Mouse (Mus musculus) embryonic facial prominence, embryonic 13.5 days (tissue): ENCODE data around the gene Pga5. TPM values are rescaled to one million over a fixed set of nuclear protein-coding genes. Genes with fewer than 3 reads are reported as not detected.

Experiments used
- ATAC-seq: fragments of 200-750 bp; cut with Nextera tagmentation; 2 replicates; pipeline ENCODE4 v1.8.0; 2017; ENCODE audit warnings: low read depth; ENCODE audit not compliant: insufficient number of reproducible peaks, insufficient read depth, low FRiP score, low TSS enrichment
- H3K27ac ChIP-seq: fragments of 300-500 bp; sonication (generic); 2 replicates; pipeline ENCODE4 v1.5.1; 2015; ENCODE audit warnings: moderate library complexity, mild to moderate bottlenecking, inconsistent platforms
- H3K27me3 ChIP-seq: fragments of 300-500 bp; sonication (generic); 2 replicates; pipeline ENCODE4 v1.6.1; 2015; ENCODE audit warnings: mild to moderate bottlenecking, inconsistent platforms
- H3K36me3 ChIP-seq: fragments of 300-500 bp; sonication (generic); 2 replicates; pipeline ENCODE4 v1.6.1; 2015; ENCODE audit warnings: mild to moderate bottlenecking, inconsistent platforms
- H3K4me1 ChIP-seq: fragments of 300-500 bp; sonication (generic); 2 replicates; pipeline ENCODE4 v1.6.1; 2015; ENCODE audit warnings: inconsistent platforms
- H3K4me2 ChIP-seq: fragments of 300-500 bp; sonication (generic); 2 replicates; pipeline ENCODE4 v1.6.1; 2015; ENCODE audit warnings: moderate library complexity, mild to moderate bottlenecking, inconsistent platforms
- H3K4me3 ChIP-seq: fragments of 300-500 bp; sonication (generic); 2 replicates; pipeline ENCODE4 v1.5.1; 2015; ENCODE audit warnings: mild to moderate bottlenecking, inconsistent platforms
- H3K9ac ChIP-seq: fragments of 300-500 bp; sonication (generic); 2 replicates; pipeline ENCODE4 v1.6.1; 2015; ENCODE audit warnings: mild to moderate bottlenecking, inconsistent platforms
- H3K9me3 ChIP-seq: fragments of 300-500 bp; sonication (generic); 2 replicates; pipeline ENCODE4 v1.6.1; 2016; ENCODE audit warnings: inconsistent platforms
- WGBS: fragments of 180-500 bp; shearing (Covaris S2); methylation state at CpG from one replicate; pipeline ENCODE4 v1.1.7; 2015; ENCODE audit warnings: mixed read lengths; 5-methylcytosine and 5-hydroxymethylcytosine counted together
- polyA plus RNA-seq: library from polyadenylated mRNA; unstranded; fragments of >200 nt; fragmentation: Nextera tagmentation; extraction: Ambion mirVana; gene quantifications from 2 replicates; pipeline ENCODE4 v1.2.1, GENCODE M21; 2015

Gene Pga5
- polyA plus RNA-seq, 1 experiment from 2014 or later, result not detected

GRCm38 (mm10) chr19:10714168-10714567 lies 36.3 kb upstream of the Pga5 start:
- no peak overlapping the region for H3K4me2 ChIP-seq
- H3K4me3 ChIP-seq, result no peak overlapping the region
- H3K36me3 ChIP-seq, result peaks cover 42% of the 10 kb centered on the region
- H3K4me1 ChIP-seq, result peaks cover 16% of the 10 kb centered on the region
- no peaks in the 10 kb centered on the region for H3K9me3 ChIP-seq
- no peak overlapping the region for H3K9ac ChIP-seq
- no peak for ATAC-seq
- 85% methylated on average over 6 of the region's 6 CpGs for WGBS
- 0 out of 2 replicates have a peak overlapping the region, but pooled peaks have one; percentile 7 for H3K27ac ChIP-seq
- no peaks in the 10 kb centered on the region for H3K27me3 ChIP-seq

DNA sequence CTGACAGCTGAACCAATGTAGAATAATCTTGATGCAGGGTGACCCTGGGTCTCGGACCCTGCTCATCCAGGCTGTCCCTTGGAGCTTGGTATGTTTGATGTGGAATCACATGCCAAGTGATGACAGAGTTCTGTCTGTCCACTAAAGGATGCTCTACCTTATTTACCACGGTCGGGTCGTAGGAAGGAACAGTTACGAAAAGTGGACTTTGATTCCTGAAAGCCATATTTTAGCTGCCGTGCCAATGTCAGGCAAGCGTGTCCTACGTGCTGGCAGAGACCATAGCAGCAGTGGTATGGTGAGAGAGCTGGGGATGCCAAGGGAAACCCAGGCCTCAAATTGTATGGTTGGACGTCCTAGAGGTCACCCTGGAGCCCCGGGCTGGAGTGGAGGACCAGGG lies 35.7 kb upstream of the Pga5 start:
- no peak for ATAC-seq
- Histone ChIP-seq H3K4me1 (peaks cover 21% of the 10 kb centered on the region), H3K27ac (no peak overlapping the region), H3K4me2 (no peak overlapping the region), H3K4me3 (no peak overlapping the region), H3K9ac (no peak overlapping the region), H3K36me3 (peaks cover 47% of the 10 kb centered on the region), H3K27me3 (no peaks in the 10 kb centered on the region), H3K9me3 (no peaks in the 10 kb centered on the region)
- 92% methylated on average over 10 of the region's 10 CpGs for WGBS

- no peaks in the 10 kb centered on the region for H3K27me3 ChIP-seq
- WGBS, result 93% methylated on average over 12 of the region's 12 CpGs
- no peak overlapping the region for H3K4me2 ChIP-seq
- no peak overlapping the region for H3K4me3 ChIP-seq
- H3K36me3 ChIP-seq, result peaks cover 56% of the 10 kb centered on the region
- H3K9me3 ChIP-seq, result no peaks in the 10 kb centered on the region
- peaks cover 21% of the 10 kb centered on the region for H3K4me1 ChIP-seq
- ATAC-seq, result no peak
- no peak overlapping the region for H3K27ac ChIP-seq
- H3K9ac ChIP-seq, result no peak overlapping the region
These were observed 34.8 kb upstream of the Pga5 start for GRCm38 (mm10) chr19:10712646-10713045.

- Histone ChIP-seq H3K4me3 (no peak overlapping the region), H3K9me3 (no peaks in the 10 kb centered on the region), H3K27me3 (no peaks in the 10 kb centered on the region), H3K36me3 (peaks cover 60% of the 10 kb centered on the region), H3K9ac (no peak overlapping the region), H3K4me1 (peaks cover 21% of the 10 kb centered on the region), H3K4me2 (no peak overlapping the region), H3K27ac (no peak overlapping the region)
- ATAC-seq, result no peak
- 93% methylated on average over 7 of the region's 7 CpGs for WGBS
These were observed 34.3 kb upstream of the Pga5 start for GRCm38 (mm10) chr19:10712194-10712593.

- Histone ChIP-seq H3K9me3 (no peaks in the 10 kb centered on the region), H3K4me3 (no peak overlapping the region), H3K4me2 (no peak overlapping the region), H3K27me3 (no peaks in the 10 kb centered on the region), H3K36me3 (peaks cover 70% of the 10 kb centered on the region), H3K9ac (no peak overlapping the region), H3K4me1 (peaks cover 21% of the 10 kb centered on the region), H3K27ac (no peak overlapping the region)
- WGBS, result 87% methylated on average over 4 of the region's 4 CpGs
- no peak for ATAC-seq
These were observed 32.9 kb upstream of the Pga5 start for GRCm38 (mm10) chr19:10710751-10711150.

DNA sequence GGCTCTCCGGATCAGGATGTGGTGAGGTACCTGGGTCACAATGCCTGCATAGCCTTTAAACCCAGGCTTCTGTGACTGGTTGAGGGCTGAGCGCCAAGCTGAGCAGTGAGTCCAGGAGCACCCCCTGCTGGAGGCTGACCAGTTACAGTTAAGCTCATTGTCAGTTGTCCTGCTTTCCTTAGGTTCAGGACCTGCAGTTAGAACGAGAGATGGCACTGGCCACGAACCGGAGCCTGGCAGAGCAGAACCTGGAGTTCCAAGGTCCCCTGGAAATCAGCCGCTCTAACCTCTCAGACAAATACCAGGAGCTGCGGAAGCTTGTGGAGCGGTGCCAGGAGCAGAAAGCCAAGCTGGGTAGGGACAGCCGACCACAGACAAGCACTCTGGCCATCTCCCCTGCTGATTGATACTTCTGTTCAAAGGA lies 32.2 kb upstream of the Pga5 start:
- WGBS, result 75% methylated on average over 9 of the region's 9 CpGs
- H3K4me2 ChIP-seq, result no peak overlapping the region
- H3K9ac ChIP-seq, result no peak overlapping the region
- no peak overlapping the region for H3K4me3 ChIP-seq
- peaks cover 23% of the 10 kb centered on the region for H3K4me1 ChIP-seq
- H3K27me3 ChIP-seq, result no peaks in the 10 kb centered on the region
- peaks cover 70% of the 10 kb centered on the region for H3K36me3 ChIP-seq
- no peaks in the 10 kb centered on the region for H3K9me3 ChIP-seq
- ATAC-seq, result 0 out of 2 replicates have a peak, but pooled peaks have one; percentile 5
- peak overlapping the region; percentile 68 for H3K27ac ChIP-seq

DNA sequence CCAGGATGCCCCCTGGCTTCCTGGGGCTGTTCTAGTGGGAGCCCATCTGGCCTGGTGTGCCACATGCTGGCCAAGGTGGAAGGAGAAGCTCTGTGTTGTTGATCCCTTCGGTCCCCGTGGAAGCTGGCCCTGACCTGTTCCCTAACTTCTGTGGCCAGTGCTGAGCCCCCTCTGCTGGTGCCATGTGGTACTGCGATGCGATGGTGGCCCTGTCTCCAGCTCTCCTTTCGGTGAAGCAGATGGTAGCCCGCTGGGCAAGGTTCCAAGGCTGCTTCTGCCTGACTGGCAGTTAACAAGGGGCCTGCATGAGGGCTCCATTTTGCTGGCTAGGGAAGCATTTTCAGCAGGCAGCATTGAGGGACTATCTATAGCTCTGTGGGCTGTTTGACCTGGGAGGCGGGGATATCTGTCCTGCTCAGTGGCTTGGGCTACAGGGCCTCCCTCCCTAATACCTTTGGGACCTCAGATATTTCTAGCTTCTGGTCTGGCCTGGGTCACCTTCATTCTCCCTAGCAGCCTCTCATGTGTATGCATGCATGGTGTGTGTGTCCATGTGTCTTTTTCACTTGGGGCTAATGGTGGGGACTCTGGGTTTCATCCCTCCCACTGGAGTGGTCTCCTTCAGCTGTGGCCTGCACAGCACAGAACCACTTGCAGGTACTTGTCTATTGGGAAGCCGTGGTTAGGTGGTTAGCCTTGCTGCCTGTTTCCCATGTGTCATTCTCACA lies 31.7 kb upstream of the Pga5 start:
- 28% methylated on average over 8 of the region's 8 CpGs for WGBS
- peak overlapping the region; percentile 51; the same call in 1 of the 2 replicates for H3K9ac ChIP-seq

DNA sequence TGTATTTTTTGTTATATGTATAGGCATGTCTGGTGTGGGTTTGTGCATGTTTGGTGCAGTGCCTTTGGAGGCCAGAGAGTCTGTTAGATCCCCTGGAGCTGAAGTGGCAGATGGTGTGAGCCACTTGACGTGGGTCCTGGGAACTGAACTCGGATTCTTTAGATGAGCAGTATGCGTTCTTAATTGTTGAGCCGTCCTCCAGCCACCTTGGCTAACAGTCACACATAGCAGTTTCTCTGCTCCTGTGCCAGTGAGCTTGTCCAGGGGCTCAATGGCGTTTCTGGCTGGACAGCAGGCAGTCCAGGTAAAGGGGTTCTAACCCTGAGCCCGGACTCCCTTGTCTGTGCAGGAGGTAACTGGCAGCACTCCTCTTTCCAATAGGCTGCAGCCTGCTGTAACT lies 31.0 kb upstream of the Pga5 start:
- H3K27ac ChIP-seq, result peak overlapping the region; percentile 68
- no peaks in the 10 kb centered on the region for H3K9me3 ChIP-seq
- no peaks in the 10 kb centered on the region for H3K27me3 ChIP-seq
- ATAC-seq, result no peak
- no peak overlapping the region for H3K4me3 ChIP-seq
- H3K4me1 ChIP-seq, result peaks cover 20% of the 10 kb centered on the region
- peak overlapping the region; percentile 51; the same call in 1 of the 2 replicates for H3K9ac ChIP-seq
- H3K4me2 ChIP-seq, result 0 out of 2 replicates have a peak overlapping the region, but pooled peaks have one; percentile 5
- 71% methylated on average over 6 of the region's 6 CpGs for WGBS
- peaks cover 66% of the 10 kb centered on the region for H3K36me3 ChIP-seq

More for the DNA sequence above, 31.7 kb upstream of the Pga5 start:
- Histone ChIP-seq H3K4me3 (no peak overlapping the region), H3K27ac (peak overlapping the region; percentile 68), H3K4me2 (0 out of 2 replicates have a peak overlapping the region, but pooled peaks have one; percentile 5), H3K27me3 (no peaks in the 10 kb centered on the region), H3K36me3 (peaks cover 70% of the 10 kb centered on the region), H3K9me3 (no peaks in the 10 kb centered on the region), H3K4me1 (peaks cover 25% of the 10 kb centered on the region)
- peak; percentile 56 for ATAC-seq

DNA sequence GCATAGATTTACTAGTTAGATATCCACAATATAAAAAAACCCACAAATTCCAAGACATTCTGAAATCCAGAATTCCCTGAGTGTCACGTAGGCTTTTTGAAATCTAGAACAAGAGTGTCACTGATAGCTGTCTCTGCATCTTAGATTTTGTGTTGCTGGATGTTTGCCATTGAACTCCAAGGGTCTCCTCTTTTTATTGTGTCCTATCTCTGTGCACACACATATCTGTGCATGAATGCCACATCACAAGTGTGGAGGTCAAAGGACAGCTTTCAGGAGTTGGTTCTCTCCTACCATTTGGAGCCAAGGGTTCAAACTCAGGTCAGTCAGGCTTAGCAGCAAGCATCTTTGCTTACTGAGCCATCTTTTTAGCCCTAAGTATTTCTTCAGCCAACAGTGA lies 30.0 kb upstream of the Pga5 start:
- Histone ChIP-seq H3K27me3 (no peaks in the 10 kb centered on the region), H3K4me1 (peaks cover 20% of the 10 kb centered on the region), H3K27ac (no peak overlapping the region), H3K4me3 (no peak overlapping the region), H3K4me2 (no peak overlapping the region), H3K36me3 (peaks cover 62% of the 10 kb centered on the region), H3K9ac (no peak overlapping the region), H3K9me3 (no peaks in the 10 kb centered on the region)
- no peak for ATAC-seq
- WGBS, result 91% methylated on average over 1 of the region's 1 CpGs

DNA sequence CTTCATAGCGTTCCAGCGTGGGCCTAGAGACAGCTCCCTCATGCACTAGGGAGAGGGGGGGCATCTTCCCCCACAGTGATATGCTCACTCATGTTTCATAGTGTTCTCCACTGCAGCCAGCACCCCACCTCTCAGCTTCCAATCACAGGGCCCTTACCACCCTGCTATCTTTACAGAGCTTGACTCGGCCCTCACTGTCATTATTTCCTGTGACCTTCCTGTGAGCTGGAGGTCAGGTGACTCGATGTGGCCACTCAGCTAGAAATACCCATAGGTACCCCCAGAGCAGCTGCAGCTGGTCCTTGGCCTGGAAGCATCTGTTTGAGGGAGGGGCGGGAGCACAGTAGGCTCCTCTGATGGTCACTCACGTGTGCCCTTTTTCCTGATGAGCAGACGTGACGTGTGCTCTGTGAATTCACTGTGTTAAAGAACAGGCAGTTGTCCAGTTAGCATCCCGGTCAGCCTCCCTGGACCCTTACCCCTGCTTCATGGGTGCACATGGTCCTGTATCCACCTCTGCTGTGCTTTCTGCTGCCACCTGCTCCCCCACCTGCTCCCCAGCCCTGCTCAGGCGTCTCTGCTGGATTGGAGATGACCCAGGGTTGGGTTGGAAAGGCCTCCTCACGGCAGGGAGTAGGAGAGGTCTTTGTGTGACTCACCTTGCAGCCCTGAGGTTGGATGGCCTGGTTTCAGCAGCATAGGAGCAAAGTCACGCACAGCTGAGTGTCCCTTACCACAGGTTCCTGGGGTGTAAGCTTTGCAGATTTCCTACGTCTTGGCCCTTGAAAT lies 29.4 kb upstream of the Pga5 start:
- no peak overlapping the region for H3K27ac ChIP-seq
- no peak for ATAC-seq
- H3K4me3 ChIP-seq, result no peak overlapping the region
- 74% methylated on average over 13 of the region's 13 CpGs for WGBS
- H3K27me3 ChIP-seq, result no peaks in the 10 kb centered on the region
- peaks cover 57% of the 10 kb centered on the region for H3K36me3 ChIP-seq
- H3K9ac ChIP-seq, result no peak overlapping the region
- H3K9me3 ChIP-seq, result no peaks in the 10 kb centered on the region
- H3K4me1 ChIP-seq, result peaks cover 20% of the 10 kb centered on the region
- no peak overlapping the region for H3K4me2 ChIP-seq

- whole genome bisulfite sequencing, result 91% methylated on average over 8 of the region's 8 CpGs
- Histone ChIP-seq H3K9me3 (no peaks in the 10 kb centered on the region), H3K9ac (no peak overlapping the region), H3K27ac (no peak overlapping the region), H3K4me1 (peaks cover 34% of the 10 kb centered on the region), H3K4me2 (no peak overlapping the region), H3K4me3 (no peak overlapping the region), H3K36me3 (peaks cover 30% of the 10 kb centered on the region), H3K27me3 (no peaks in the 10 kb centered on the region)
- ATAC-seq, result no peak
These were observed 25.6 kb upstream of the Pga5 start for GRCm38 (mm10) chr19:10703470-10703869.
